Mouse (Mus musculus): ENCODE results near the gene Erbb4. TPM values are rescaled to one million over a fixed set of nuclear protein-coding genes. Genes with fewer than 3 reads are reported as not detected.

Gene Erbb4
- polyA plus RNA-seq (2012; rRNA removed) = 0.04 and 0.07 TPM in 2 replicates

GRCm38 (mm10) chr1:69107485-69108158, at the start of gene Erbb4:
Gene Erbb4, minus strand, starts transcription at chr1:69108059.
- DNase-seq (ENCODE audit: low spot score) = peak; percentile 22

GRCm38 (mm10) chr1:69157346-69157745, 49.5 kb upstream of the Erbb4 start:
- no peak for DNase-seq (ENCODE audit: low spot score)

- no peak for DNase-seq (ENCODE audit: low spot score)
Measured at GRCm38 (mm10) chr1:69141341-69141740, 33.5 kb upstream of the Erbb4 start.

- no peak for DNase-seq (ENCODE audit: low spot score)
Measured at GRCm38 (mm10) chr1:69139519-69139868, 31.6 kb upstream of the Erbb4 start.

- no peak for DNase-seq (ENCODE audit: low spot score)
Measured at GRCm38 (mm10) chr1:69138856-69139518, 31.1 kb upstream of the Erbb4 start.

- no peak for DNase-seq (ENCODE audit: low spot score)
Measured at GRCm38 (mm10) chr1:69124147-69124848, 16.4 kb upstream of the Erbb4 start.

- no peak for DNase-seq (ENCODE audit: low spot score)
Measured at GRCm38 (mm10) chr1:69118249-69118938, 10.5 kb upstream of the Erbb4 start.

GRCm38 (mm10) chr1:69108159-69108925, 483 bp upstream of the Erbb4 start:
- no peak for DNase-seq (ENCODE audit: low spot score)

GRCm38 (mm10) chr1:69106937-69107461, 860 bp downstream of the Erbb4 start:
- peak; percentile 27 for DNase-seq (ENCODE audit: low spot score)

GRCm38 (mm10) chr1:69106322-69106761, 1.5 kb downstream of the Erbb4 start:
- peak; percentile 29 for DNase-seq (ENCODE audit: low spot score)

GRCm38 (mm10) chr1:69105493-69106321, 2.2 kb downstream of the Erbb4 start:
- peak; percentile 21 for DNase-seq (ENCODE audit: low spot score)

GRCm38 (mm10) chr1:69105096-69105492, 2.8 kb downstream of the Erbb4 start:
- no peak for DNase-seq (ENCODE audit: low spot score)

- no peak for DNase-seq (ENCODE audit: low spot score)
Measured at GRCm38 (mm10) chr1:69103211-69103706, 4.6 kb downstream of the Erbb4 start.

GRCm38 (mm10) chr1:69101670-69102069, 6.2 kb downstream of the Erbb4 start:
- DNase-seq (ENCODE audit: low spot score) = no peak

- no peak for DNase-seq (ENCODE audit: low spot score)
Measured at GRCm38 (mm10) chr1:69093052-69093451, 14.8 kb downstream of the Erbb4 start.

GRCm38 (mm10) chr1:69089331-69089730, 18.5 kb downstream of the Erbb4 start:
- no peak for DNase-seq (ENCODE audit: low spot score)

GRCm38 (mm10) chr1:69085753-69086152, 22.1 kb downstream of the Erbb4 start:
- no peak for DNase-seq (ENCODE audit: low spot score)

GRCm38 (mm10) chr1:69048918-69049317, 58.9 kb downstream of the Erbb4 start:
- no peak for DNase-seq (ENCODE audit: low spot score)

GRCm38 (mm10) chr1:69046228-69046978, 61.5 kb downstream of the Erbb4 start:
- no peak for DNase-seq (ENCODE audit: low spot score)
